Mouse (Mus musculus) liver, embryonic 12.5 days (tissue): Measurements from ENCODE around the gene Cenph. TPM values are rescaled to one million over a fixed set of nuclear protein-coding genes. Genes with fewer than 3 reads are reported as not detected.

Experiments used
- ATAC-seq: fragments of 200-750 bp; cut with Nextera tagmentation; 2 replicates; pipeline ENCODE4 v1.8.0; 2017; ENCODE audit warnings: moderate number of reproducible peaks, mild to moderate bottlenecking, moderate library complexity
- H3K27ac ChIP-seq: fragments of 300-500 bp; sonication (generic); 2 replicates; pipeline ENCODE4 v1.5.1; 2016; ENCODE audit warnings: mild to moderate bottlenecking
- H3K27me3 ChIP-seq: fragments of 300-500 bp; sonication (generic); replicated peaks from 2 replicates; pipeline ENCODE4 v1.6.1; 2016; ENCODE audit warnings: mild to moderate bottlenecking, moderate library complexity
- H3K36me3 ChIP-seq: fragments of 300-500 bp; sonication (generic); 2 replicates; pipeline ENCODE4 v1.6.1; 2016; ENCODE audit warnings: mild to moderate bottlenecking, moderate library complexity
- H3K4me1 ChIP-seq: fragments of 300-500 bp; sonication (generic); 2 replicates; pipeline ENCODE4 v1.6.1; 2016
- H3K4me2 ChIP-seq: fragments of 300-500 bp; sonication (generic); 2 replicates; pipeline ENCODE4 v1.6.1; 2016; ENCODE audit warnings: mild to moderate bottlenecking, moderate library complexity
- H3K4me3 ChIP-seq: fragments of 300-500 bp; sonication (generic); 2 replicates; pipeline ENCODE4 v1.5.1; 2016; ENCODE audit warnings: mild to moderate bottlenecking, moderate library complexity
- H3K9ac ChIP-seq: fragments of 300-500 bp; sonication (generic); 2 replicates; pipeline ENCODE4 v1.6.1; 2016; ENCODE audit warnings: mild to moderate bottlenecking, moderate library complexity
- H3K9me3 ChIP-seq: fragments of 300-500 bp; sonication (generic); replicated peaks from 2 replicates; pipeline ENCODE4 v1.6.1; 2016; ENCODE audit warnings: mild to moderate bottlenecking, moderate library complexity
- whole genome bisulfite sequencing: fragments of 180-500 bp; shearing (Covaris S2); methylation state at CpG from one replicate; pipeline ENCODE4 v1.1.7; 2016; ENCODE audit not compliant: insufficient replicate concordance; 5-methylcytosine and 5-hydroxymethylcytosine counted together
- polyA plus RNA-seq: library from polyadenylated mRNA; unstranded; fragments of >200 nt; fragmentation: Nextera tagmentation; extraction: Ambion mirVana; gene quantifications from 2 replicates; pipeline ENCODE4 v1.2.1, GENCODE M21; 2016

Cenph gene
- polyA plus RNA-seq, 1 experiment from 2014 or later: 47.4 TPM

DNA sequence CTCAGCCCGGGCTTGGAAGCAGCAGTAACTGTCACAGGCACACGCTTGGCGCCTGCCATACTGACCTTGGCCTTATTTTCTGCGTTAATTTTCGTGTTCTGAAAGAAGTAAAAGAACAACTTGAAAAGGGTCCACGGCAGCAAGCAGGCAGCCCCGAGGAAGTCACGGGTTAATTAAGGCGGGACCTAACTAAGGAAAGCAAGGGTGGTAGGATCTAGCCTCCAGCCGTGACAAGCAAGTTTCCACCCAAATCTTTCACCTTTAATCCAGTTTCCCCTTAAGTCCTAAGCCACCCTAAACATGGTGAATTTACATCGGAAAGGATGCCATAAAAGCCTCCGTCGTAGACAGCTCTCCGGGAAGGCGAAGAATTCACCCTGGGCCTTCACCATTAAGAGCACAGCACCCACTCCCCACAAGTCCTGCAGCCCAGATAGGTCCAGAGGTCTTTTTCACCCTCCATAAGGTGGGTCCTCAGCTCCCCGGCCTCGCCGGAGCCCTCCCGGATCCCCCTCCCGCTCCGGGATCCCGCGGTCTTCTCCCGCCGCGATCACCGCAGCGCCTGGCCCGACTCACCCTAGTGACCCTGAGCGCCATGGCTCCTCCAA lies 10.2 kb upstream of the Cenph start:
- peak; percentile 20 for ATAC-seq
- H3K4me1 ChIP-seq: peaks cover 54% of the 10 kb centered on the region
- 0% methylated on average over 30 of the region's 30 CpGs for WGBS
- no peaks in the 10 kb centered on the region for H3K27me3 ChIP-seq
- peak overlapping the region; percentile 77 for H3K4me2 ChIP-seq
- peak overlapping the region; percentile 86 for H3K4me3 ChIP-seq
- peak overlapping the region; percentile 90 for H3K9ac ChIP-seq
- peak overlapping the region; percentile 92 for H3K27ac ChIP-seq
- peaks cover 45% of the 10 kb centered on the region for H3K36me3 ChIP-seq
- H3K9me3 ChIP-seq: no peaks in the 10 kb centered on the region

DNA sequence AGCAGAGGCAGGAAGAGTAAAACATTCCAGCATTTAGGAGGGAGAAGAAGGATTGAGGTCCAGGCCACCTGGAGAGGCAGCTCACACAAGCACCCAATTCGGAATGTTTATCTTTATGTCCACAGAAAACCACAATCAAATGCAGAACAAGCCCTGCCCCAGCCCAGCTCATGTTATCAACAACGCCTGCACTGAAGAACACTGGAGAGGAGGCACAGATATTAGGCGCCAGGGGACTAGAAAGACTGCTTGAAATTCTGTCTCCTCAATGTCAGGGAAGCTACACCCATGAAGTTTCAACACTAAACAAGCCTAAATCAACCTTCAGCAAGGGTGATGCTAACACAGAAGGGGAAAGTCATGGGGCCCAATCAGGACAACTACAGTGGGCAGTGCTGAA lies 1.8 kb upstream of the Cenph start:
- Histone ChIP-seq H3K4me3 (no peak overlapping the region), H3K27ac (peak overlapping the region; percentile 86), H3K36me3 (peaks cover 74% of the 10 kb centered on the region), H3K4me1 (peaks cover 79% of the 10 kb centered on the region), H3K27me3 (no peaks in the 10 kb centered on the region), H3K9ac (no peak overlapping the region), H3K9me3 (no peaks in the 10 kb centered on the region), H3K4me2 (peak overlapping the region; percentile 91)
- peak; percentile 81 for ATAC-seq
- WGBS: 15% methylated on average over 3 of the region's 3 CpGs

DNA sequence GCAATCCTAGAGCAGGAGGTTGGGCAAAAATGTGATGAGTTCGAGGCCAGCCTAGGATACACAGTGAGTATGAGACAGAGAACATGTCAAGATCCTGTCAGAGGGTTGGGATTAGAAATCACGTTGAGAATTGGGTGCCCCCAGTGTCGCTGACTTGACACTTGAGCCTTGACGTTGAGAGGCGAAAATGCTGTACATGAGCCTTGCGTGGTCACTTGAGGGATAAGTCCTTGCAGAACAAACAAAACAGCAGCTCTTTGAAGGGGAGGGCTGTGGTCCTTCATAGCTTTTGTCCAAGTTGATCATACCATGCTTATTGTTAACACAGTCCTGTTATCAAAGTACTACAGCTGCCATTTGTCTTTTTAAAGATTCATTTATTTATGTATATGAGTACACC lies 1.0 kb upstream of the Cenph start:
- H3K4me3 ChIP-seq: no peak overlapping the region
- no peak for ATAC-seq
- H3K4me1 ChIP-seq: peaks cover 79% of the 10 kb centered on the region
- 51% methylated on average over 6 of the region's 6 CpGs for WGBS
- no peaks in the 10 kb centered on the region for H3K9me3 ChIP-seq
- H3K27ac ChIP-seq: peak overlapping the region; percentile 86
- peak overlapping the region; percentile 91 for H3K4me2 ChIP-seq
- no peaks in the 10 kb centered on the region for H3K27me3 ChIP-seq
- peaks cover 74% of the 10 kb centered on the region for H3K36me3 ChIP-seq
- H3K9ac ChIP-seq: peak overlapping the region; percentile 89; the same call in 1 of the 2 replicates

DNA sequence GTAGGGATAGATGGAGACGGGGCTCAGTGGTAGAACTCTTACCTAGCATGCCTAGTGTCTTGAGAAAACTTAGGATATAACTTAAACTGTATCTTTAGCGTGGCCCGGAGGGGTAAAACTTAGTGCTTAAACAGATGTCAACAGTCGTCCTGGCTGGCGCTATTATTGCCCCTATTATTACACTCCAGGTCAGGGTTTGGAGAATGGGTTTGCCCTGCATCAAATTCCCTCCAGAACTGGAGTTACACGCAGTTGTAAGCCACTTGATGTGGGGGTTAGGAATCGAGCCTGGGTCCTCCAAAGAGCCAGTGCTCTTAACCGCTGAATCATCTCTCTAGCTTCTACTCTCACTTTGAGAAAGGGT lies 339 bp upstream of the Cenph start:
- Histone ChIP-seq H3K27me3 (no peaks in the 10 kb centered on the region), H3K9ac (peak overlapping the region; percentile 89), H3K9me3 (no peaks in the 10 kb centered on the region), H3K4me3 (peak overlapping the region; percentile 98), H3K36me3 (peaks cover 74% of the 10 kb centered on the region), H3K4me2 (peak overlapping the region; percentile 91), H3K4me1 (peaks cover 78% of the 10 kb centered on the region), H3K27ac (peak overlapping the region; percentile 86)
- ATAC-seq: peak; percentile 1; the same call in 1 of the 2 replicates
- WGBS: 13% methylated on average over 8 of the region's 8 CpGs

DNA sequence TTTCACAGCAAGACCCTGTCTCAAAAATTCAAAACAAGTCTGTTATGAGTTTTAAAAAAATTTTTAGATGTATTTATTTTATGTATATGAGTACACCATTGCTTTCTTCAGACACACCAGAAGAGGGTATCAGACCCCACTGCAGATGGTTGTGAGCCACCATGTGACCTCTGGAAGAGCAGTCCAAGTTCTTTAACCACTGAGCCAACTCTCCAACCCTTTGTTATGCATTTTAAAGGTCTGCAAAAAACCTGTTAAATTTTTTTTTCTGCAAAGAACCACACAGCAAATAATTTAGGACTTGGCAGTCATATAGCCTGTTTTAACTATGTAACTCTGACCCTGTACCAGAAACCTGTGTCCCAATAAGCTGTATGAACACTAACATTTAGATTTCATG lies 995 bp downstream of the Cenph start:
- H3K4me3 ChIP-seq: peak overlapping the region; percentile 98
- peak overlapping the region; percentile 91 for H3K4me2 ChIP-seq
- H3K4me1 ChIP-seq: peaks cover 69% of the 10 kb centered on the region
- H3K36me3 ChIP-seq: peaks cover 74% of the 10 kb centered on the region
- peak overlapping the region; percentile 89 for H3K9ac ChIP-seq
- H3K9me3 ChIP-seq: no peaks in the 10 kb centered on the region
- ATAC-seq: no peak
- H3K27ac ChIP-seq: peak overlapping the region; percentile 86
- H3K27me3 ChIP-seq: no peaks in the 10 kb centered on the region

DNA sequence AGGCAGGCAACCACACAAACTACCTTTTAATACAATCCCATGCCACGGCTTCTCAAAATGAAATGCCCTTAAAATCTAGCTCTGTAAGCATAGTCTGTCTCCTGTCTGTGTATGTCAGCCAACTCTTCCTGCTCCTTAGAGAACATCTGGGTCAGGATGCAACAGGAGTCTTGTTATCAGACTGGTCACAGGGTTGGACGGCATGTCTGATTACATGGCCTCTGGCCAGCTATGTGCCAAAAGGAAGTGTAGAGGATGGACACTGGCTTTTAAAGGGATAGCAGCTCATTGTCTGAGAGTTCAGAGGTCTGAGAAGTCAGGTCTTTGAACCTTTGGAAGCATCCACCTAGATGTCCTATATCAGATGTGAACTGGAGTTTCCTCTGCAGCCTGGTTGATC lies 20.4 kb downstream of the Cenph start:
- H3K9ac ChIP-seq: no peak overlapping the region
- WGBS: 62% methylated on average over 2 of the region's 2 CpGs
- H3K4me1 ChIP-seq: peaks cover 33% of the 10 kb centered on the region
- no peak overlapping the region for H3K4me3 ChIP-seq
- peaks cover 17% of the 10 kb centered on the region for H3K36me3 ChIP-seq
- no peak overlapping the region for H3K4me2 ChIP-seq
- H3K27me3 ChIP-seq: no peaks in the 10 kb centered on the region
- H3K9me3 ChIP-seq: 0 out of 2 replicates have a peak, but pooled peaks cover 3% of the 10 kb centered on the region
- H3K27ac ChIP-seq: no peak overlapping the region
- no peak for ATAC-seq

DNA sequence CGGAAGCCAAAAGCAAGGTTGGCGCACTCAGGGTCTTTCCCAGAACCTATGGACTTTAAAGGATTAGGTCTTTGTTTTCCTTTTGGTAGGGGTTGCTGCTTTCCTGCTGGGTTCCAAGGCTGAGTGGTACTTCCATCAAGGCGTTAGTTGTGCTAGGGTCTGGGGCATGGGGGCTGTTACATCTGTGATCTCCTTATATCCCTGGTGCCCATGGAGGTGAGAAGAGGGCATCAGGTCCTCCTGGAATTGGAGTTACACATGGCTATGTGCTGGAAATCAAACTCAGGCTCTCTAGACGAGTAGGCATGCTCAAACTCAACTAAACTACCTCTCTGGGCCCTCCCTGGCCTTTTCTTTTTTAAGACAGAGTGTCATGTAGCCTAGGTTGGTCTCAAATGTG lies 21.5 kb downstream of the Cenph start:
- Histone ChIP-seq H3K9ac (no peak overlapping the region), H3K27ac (no peak overlapping the region), H3K4me2 (no peak overlapping the region), H3K9me3 (no peaks in the 10 kb centered on the region), H3K4me3 (no peak overlapping the region), H3K36me3 (peaks cover 6% of the 10 kb centered on the region), H3K27me3 (no peaks in the 10 kb centered on the region), H3K4me1 (peaks cover 42% of the 10 kb centered on the region)
- ATAC-seq: no peak
- WGBS: 80% methylated on average over 4 of the region's 4 CpGs

DNA sequence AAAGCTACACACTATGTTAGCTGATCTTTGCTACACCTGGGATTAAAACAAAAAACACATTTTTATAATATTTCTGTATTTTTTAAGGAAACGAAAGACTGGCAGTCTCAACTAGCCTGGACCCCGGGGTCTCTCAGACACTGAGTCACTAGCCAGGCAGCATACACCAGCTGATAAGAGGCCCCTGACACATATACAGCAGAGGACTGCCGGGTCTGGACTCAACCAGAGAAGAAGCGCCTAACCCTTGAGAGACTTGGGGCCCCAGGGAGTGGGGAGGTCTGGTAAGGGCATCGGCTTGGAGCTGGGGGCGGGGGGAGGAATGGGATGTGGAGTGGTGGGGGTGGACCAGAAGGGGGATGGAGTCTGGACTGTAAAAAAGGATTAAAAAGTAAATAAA lies 22.7 kb downstream of the Cenph start:
- H3K36me3 ChIP-seq: no peaks in the 10 kb centered on the region
- H3K4me1 ChIP-seq: peaks cover 54% of the 10 kb centered on the region
- peak; percentile 68 for ATAC-seq
- peak overlapping the region; percentile 23; the same call in 1 of the 2 replicates for H3K9ac ChIP-seq
- H3K4me2 ChIP-seq: peak overlapping the region; percentile 47
- H3K27ac ChIP-seq: peak overlapping the region; percentile 73
- no peaks in the 10 kb centered on the region for H3K9me3 ChIP-seq
- no peaks in the 10 kb centered on the region for H3K27me3 ChIP-seq
- H3K4me3 ChIP-seq: 0 out of 2 replicates have a peak overlapping the region, but pooled peaks have one; percentile 4
- whole genome bisulfite sequencing: 30% methylated on average over 6 of the region's 6 CpGs

DNA sequence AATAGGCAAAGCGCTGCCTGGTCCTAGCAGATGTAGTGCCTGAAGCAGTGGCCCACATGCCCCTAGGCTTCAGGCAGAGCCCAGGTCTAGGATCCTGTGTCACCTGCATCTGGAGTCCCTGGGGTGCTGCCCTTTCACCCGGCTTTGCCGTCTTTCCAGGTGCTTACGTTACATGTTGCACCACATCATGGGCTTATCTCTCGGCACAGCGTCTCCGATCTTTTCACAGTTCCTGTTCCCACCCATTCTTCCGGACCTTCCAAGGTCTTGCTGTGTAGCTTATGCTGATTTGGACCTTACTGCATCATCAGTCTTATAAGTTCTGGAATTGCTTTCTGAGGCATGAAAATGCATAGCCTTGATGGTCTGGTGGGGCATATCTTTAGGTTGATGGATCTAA lies 23.2 kb downstream of the Cenph start:
- peak; percentile 74 for ATAC-seq
- Histone ChIP-seq H3K4me3 (0 out of 2 replicates have a peak overlapping the region, but pooled peaks have one; percentile 4), H3K36me3 (no peaks in the 10 kb centered on the region), H3K9ac (peak overlapping the region; percentile 23; the same call in 1 of the 2 replicates), H3K9me3 (no peaks in the 10 kb centered on the region), H3K4me1 (peaks cover 59% of the 10 kb centered on the region), H3K4me2 (peak overlapping the region; percentile 47), H3K27ac (peak overlapping the region; percentile 73), H3K27me3 (no peaks in the 10 kb centered on the region)
- 42% methylated on average over 8 of the region's 8 CpGs for WGBS

DNA sequence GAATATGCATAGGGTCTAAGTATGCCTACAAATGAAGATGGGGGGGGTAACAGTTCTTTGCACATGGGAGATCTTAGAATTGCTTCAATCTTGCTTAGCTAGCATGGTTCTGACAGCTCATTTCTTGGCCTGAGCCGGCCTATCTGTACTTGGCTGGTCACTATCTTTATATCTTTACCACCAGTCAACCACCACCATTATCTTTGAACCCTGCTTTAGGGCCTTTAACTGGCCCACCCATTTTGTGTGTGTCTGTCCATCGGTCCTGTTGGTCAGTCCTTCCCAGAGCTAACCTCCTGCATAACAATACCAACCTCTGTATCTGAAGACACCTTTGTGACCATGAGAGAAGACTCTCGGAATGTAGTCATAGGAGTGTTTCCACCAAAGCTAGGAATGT lies 24.3 kb downstream of the Cenph start:
- Histone ChIP-seq H3K9me3 (no peaks in the 10 kb centered on the region), H3K4me1 (peaks cover 70% of the 10 kb centered on the region), H3K4me2 (peak overlapping the region; percentile 9), H3K27ac (peak overlapping the region; percentile 73), H3K27me3 (no peaks in the 10 kb centered on the region), H3K4me3 (no peak overlapping the region), H3K36me3 (no peaks in the 10 kb centered on the region), H3K9ac (0 out of 2 replicates have a peak overlapping the region, but pooled peaks have one; percentile 6)
- 30% methylated on average over 3 of the region's 3 CpGs for WGBS
- ATAC-seq: peak; percentile 28; the same call in 1 of the 2 replicates

DNA sequence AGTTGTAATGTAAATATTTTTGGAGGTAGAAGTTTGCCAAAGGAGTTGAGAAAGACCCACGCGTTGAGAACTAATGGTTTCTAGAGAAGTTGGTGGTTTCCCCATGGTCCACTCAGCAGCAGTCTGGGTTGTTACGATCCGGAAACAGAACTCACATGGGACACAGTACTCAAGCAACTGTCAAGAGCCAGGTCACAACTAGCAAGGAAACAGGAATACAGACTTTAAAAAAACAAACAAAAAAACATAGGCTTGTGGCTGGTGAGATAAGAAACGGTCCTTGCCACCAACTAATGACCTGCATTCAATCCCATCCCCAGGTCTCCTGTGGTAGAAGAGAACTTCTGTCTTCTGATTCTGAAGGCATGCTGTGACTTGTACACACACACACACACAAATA lies 24.9 kb downstream of the Cenph start:
- H3K4me1 ChIP-seq: peaks cover 74% of the 10 kb centered on the region
- WGBS: 24% methylated on average over 5 of the region's 5 CpGs
- no peak overlapping the region for H3K4me3 ChIP-seq
- H3K9ac ChIP-seq: peak overlapping the region; percentile 6; the same call in 1 of the 2 replicates
- peak overlapping the region; percentile 73 for H3K27ac ChIP-seq
- no peaks in the 10 kb centered on the region for H3K9me3 ChIP-seq
- 0 out of 2 replicates have a peak, but pooled peaks have one; percentile 3 for ATAC-seq
- H3K4me2 ChIP-seq: peak overlapping the region; percentile 9
- no peaks in the 10 kb centered on the region for H3K36me3 ChIP-seq
- H3K27me3 ChIP-seq: no peaks in the 10 kb centered on the region

DNA sequence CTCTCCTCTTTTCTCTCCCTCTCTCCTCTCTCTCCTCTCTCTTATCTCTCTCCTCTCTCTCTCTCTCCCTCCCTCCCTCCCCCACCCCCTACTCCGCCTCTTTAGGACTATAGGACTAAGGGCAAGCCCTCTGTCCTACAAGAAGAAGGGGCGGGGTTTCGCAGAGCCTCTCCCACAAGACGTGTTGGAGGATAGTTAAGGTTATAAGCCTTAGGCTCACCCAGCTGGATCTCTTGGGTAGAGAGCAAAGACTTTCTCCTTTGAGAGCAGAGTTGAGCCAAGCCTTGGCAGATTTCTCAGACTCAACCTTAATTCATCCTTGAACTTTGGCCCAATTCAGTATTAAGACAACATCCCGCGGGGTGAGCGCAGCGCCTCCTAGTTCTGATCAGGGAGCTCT lies 27.1 kb downstream of the Cenph start:
- no peak overlapping the region for H3K27ac ChIP-seq
- ATAC-seq: peak; percentile 24; the same call in 1 of the 2 replicates
- no peaks in the 10 kb centered on the region for H3K27me3 ChIP-seq
- H3K9ac ChIP-seq: no peak overlapping the region
- H3K9me3 ChIP-seq: no peaks in the 10 kb centered on the region
- H3K4me1 ChIP-seq: peaks cover 88% of the 10 kb centered on the region
- H3K4me3 ChIP-seq: no peak overlapping the region
- 53% methylated on average over 8 of the region's 8 CpGs for WGBS
- H3K4me2 ChIP-seq: peak overlapping the region; percentile 23
- no peaks in the 10 kb centered on the region for H3K36me3 ChIP-seq
